28 mouse cellular contexts compared by ENCODE assay signal in genomic region chr6:81929402-81929801, GRCm38 (mm10).
"Had no signal": no experiment of that assay in that cellular context is flagged by ENCODE, and none has a peak within 500 bp of the region (broad histone marks: within the 10 kb centered on the region; RNA-seq: fewer than 3 reads in every experiment).

No protein-coding gene starts in this region.

- H3K4me3 ChIP-seq: gastrocnemius, adult 2 months; heart, adult 2 months; heart, embryonic 10.5 days; heart, embryonic 13.5 days; heart, embryonic 15.5 days; hindbrain, embryonic 10.5 days; hindbrain, embryonic 12.5 days; intestine, embryonic 15.5 days; layer of hippocampus, adult 2 months; limb, embryonic 13.5 days; limb, embryonic 15.5 days; liver, embryonic 12.5 days had no signal

- H3K4me2 ChIP-seq: heart, embryonic 13.5 days; heart, embryonic 15.5 days; hindbrain, embryonic 12.5 days; hindbrain, embryonic 14.5 days; intestine, embryonic 15.5 days; limb, embryonic 13.5 days; limb, embryonic 15.5 days; liver, embryonic 12.5 days had no signal

- H3K9ac ChIP-seq: heart, embryonic 13.5 days; heart, embryonic 15.5 days; hindbrain, embryonic 12.5 days; hindbrain, embryonic 14.5 days; intestine, embryonic 15.5 days; limb, embryonic 13.5 days; limb, embryonic 15.5 days; liver, embryonic 12.5 days; liver, embryonic 14.5 days had no signal

- H3K4me1 ChIP-seq: intestine, embryonic 15.5 days had no signal

- DNase-seq: gastrocnemius, adult 2 months; gastrocnemius, postnatal 10 days; gastrocnemius, postnatal 25 days; heart, adult 2 months; heart, postnatal 14 days; heart, postnatal 36 days; kidney, adult 18-20 months; kidney, adult 8-10 months; kidney, postnatal 10 days; kidney, postnatal 25 days; kidney, postnatal 4 days; layer of hippocampus, postnatal 36 days; left cerebral cortex, postnatal 4 days had no signal

- H3K27me3 ChIP-seq: heart, embryonic 13.5 days; heart, embryonic 15.5 days; hindbrain, embryonic 12.5 days; intestine, embryonic 15.5 days; limb, embryonic 13.5 days; limb, embryonic 15.5 days; liver, embryonic 12.5 days had no signal

- H3K27ac ChIP-seq: gastrocnemius, adult 2 months; heart, adult 2 months; heart, embryonic 10.5 days; heart, embryonic 13.5 days; heart, embryonic 15.5 days; hindbrain, embryonic 10.5 days; hindbrain, embryonic 12.5 days; hindbrain, embryonic 14.5 days; intestine, embryonic 15.5 days; layer of hippocampus, adult 2 months; limb, embryonic 13.5 days; limb, embryonic 15.5 days; liver, embryonic 12.5 days; liver, embryonic 14.5 days had no signal

- H3K9me3 ChIP-seq: heart, embryonic 10.5 days; heart, embryonic 13.5 days; heart, embryonic 15.5 days; hindbrain, embryonic 12.5 days; intestine, embryonic 15.5 days; limb, embryonic 15.5 days; liver, embryonic 12.5 days had no signal

- ATAC-seq: hindbrain, embryonic 16.5 days; inflammation-experienced regulatory T-cells, adult 6 months; intestine, embryonic 15.5 days; intestine, postnatal 0 days; liver, embryonic 12.5 days had no signal
